Mouse (Mus musculus) gastrocnemius, postnatal 36 days (tissue): ENCODE data around the gene Skint4. TPM values are rescaled to one million over a fixed set of nuclear protein-coding genes. Genes with fewer than 3 reads are reported as not detected.

Source experiments
- DNase-seq, 2 experiments: peaks; one replicate each; pipeline ENCODE4 v3.0.0; 2022
- intact Hi-C: fragments of 180-260 bp; cut with DNase I; formaldehyde crosslinking; loops from one replicate; pipeline ENCODE4 v1.15.1; 2025
- long read RNA-seq, 2 experiments: library from polyadenylated mRNA; stranded (forward); transcript quantifications; one replicate each; pipeline ENCODE4 v2.0.0; 2021
- total RNA-seq, 2 experiments: library from RNA; stranded (reverse); gene quantifications; 2 replicates each; pipeline ENCODE4 v1.2.3; 2021

Gene Skint4
- not detected for total RNA-seq
- long read RNA-seq, experiment 1, result 0 reads
- long read RNA-seq, experiment 2, result 0 reads

DNA sequence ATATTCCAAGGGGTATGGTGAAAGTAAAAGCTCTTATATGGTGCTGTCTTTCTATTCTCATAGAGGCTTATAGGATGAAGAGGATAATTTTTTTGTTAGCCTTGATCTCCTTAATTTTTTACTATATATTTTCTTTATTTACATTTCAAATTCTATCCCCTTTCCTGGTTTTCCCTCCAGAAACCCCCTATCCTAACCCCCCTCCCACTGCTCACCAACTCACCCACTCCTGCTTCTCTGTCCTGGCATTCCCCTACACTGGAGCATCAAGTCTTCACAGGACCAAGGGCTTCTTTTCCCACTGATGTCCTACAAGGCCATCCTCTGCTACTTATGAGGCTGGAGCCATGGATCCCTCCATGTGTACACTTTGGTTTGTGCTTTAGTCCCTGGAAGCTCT lies at the start of gene Skint4:
TSS of gene Skint4 (plus strand) at position 301 of the 400 bp plus-strand sequence.
- intact Hi-C loops, result no loop called here
- DNase-seq, result no peak

Other genes starting within 250 kb of the Skint4 start
- under 1 TPM in 1 of 2 experiments, not detected in 1; 0.08 TPM for gene Slc5a9, start 169.1 kb upstream of the Skint4 start, total RNA-seq
- not detected for gene Skint8, start 152.6 kb upstream of the Skint4 start, total RNA-seq
- gene Skint7, start 99.1 kb upstream of the Skint4 start, total RNA-seq, result not detected
- gene Skint1, start 65.7 kb upstream of the Skint4 start, total RNA-seq, result not detected
- not detected for gene Skint3, start 160.2 kb downstream of the Skint4 start, total RNA-seq